Mouse (Mus musculus) embryo, embryonic 10 days (tissue): Measurements from ENCODE around the gene Zfp982.
"Not testable (repeated sequence)": the region's sequence is repeated elsewhere in the genome, so short reads cannot be mapped to it uniquely, and the experiment has no call there.

Experiments
- DNase-seq: peaks from one replicate; pipeline ENCODE4 v3.0.0-alpha.2; 2015; ENCODE audit warnings: low spot score

The Zfp982 gene

GRCm38 (mm10) chr4:147492117-147492516 lies at the start of gene Zfp982:
TSS of gene Zfp982 (plus strand) at chr4:147492417.
- DNase-seq = not testable (repeated sequence)

GRCm38 (mm10) chr4:147442649-147443553 lies 49.3 kb upstream of the Zfp982 start:
- peak; percentile 74 for DNase-seq

GRCm38 (mm10) chr4:147443554-147443927 lies 48.7 kb upstream of the Zfp982 start:
- DNase-seq = not testable (repeated sequence)

GRCm38 (mm10) chr4:147445371-147445770 lies 46.8 kb upstream of the Zfp982 start:
- not testable (repeated sequence) for DNase-seq

GRCm38 (mm10) chr4:147448358-147448757 lies 43.9 kb upstream of the Zfp982 start:
- no peak for DNase-seq

- DNase-seq = peak; percentile 49
Observed at GRCm38 (mm10) chr4:147449099-147449581, 43.1 kb upstream of the Zfp982 start.

- DNase-seq = not testable (repeated sequence)
Observed at GRCm38 (mm10) chr4:147449986-147450385, 42.2 kb upstream of the Zfp982 start.

GRCm38 (mm10) chr4:147467207-147467606 lies 25.0 kb upstream of the Zfp982 start:
- not testable (repeated sequence) for DNase-seq

GRCm38 (mm10) chr4:147498772-147499613 lies 6.8 kb downstream of the Zfp982 start:
- DNase-seq = not testable (repeated sequence)

GRCm38 (mm10) chr4:147509174-147509573 lies 17.0 kb downstream of the Zfp982 start:
- DNase-seq = no peak

GRCm38 (mm10) chr4:147518981-147519380 lies 26.8 kb downstream of the Zfp982 start:
- no peak for DNase-seq

- DNase-seq = no peak
Observed at GRCm38 (mm10) chr4:147520100-147520499, 27.9 kb downstream of the Zfp982 start.

- DNase-seq = no peak
Observed at GRCm38 (mm10) chr4:147525125-147525524, 32.9 kb downstream of the Zfp982 start.

- no peak for DNase-seq
Observed at GRCm38 (mm10) chr4:147530366-147530765, 38.1 kb downstream of the Zfp982 start.

- DNase-seq = not testable (repeated sequence)
Observed at GRCm38 (mm10) chr4:147535916-147536315, 43.7 kb downstream of the Zfp982 start.

GRCm38 (mm10) chr4:147537702-147538101 lies 45.5 kb downstream of the Zfp982 start:
- DNase-seq = no peak

GRCm38 (mm10) chr4:147539918-147540317 lies 47.7 kb downstream of the Zfp982 start, which contains the start of gene Gm16503:
TSS of gene Gm16503 (plus strand) at chr4:147540218.
- DNase-seq = not testable (repeated sequence)

GRCm38 (mm10) chr4:147541105-147541504 lies 48.9 kb downstream of the Zfp982 start:
- DNase-seq = no peak

GRCm38 (mm10) chr4:147553071-147553470 lies 60.9 kb downstream of the Zfp982 start, which contains the start of gene Zfp985:
TSS of gene Zfp985 (plus strand) at chr4:147553277.
- DNase-seq = not testable (repeated sequence)

- DNase-seq = not testable (repeated sequence)
Observed at GRCm38 (mm10) chr4:147554361-147554760, 62.1 kb downstream of the Zfp982 start.

- DNase-seq = not testable (repeated sequence)
Observed at GRCm38 (mm10) chr4:147556921-147557320, 64.7 kb downstream of the Zfp982 start.

GRCm38 (mm10) chr4:147558011-147558410 lies 65.8 kb downstream of the Zfp982 start:
- not testable (repeated sequence) for DNase-seq
